Mouse (Mus musculus) G1E (cell line): ENCODE measurements at regions not wholly inside any gene's neighbourhood (a gene's known extent, or its start where the extent isn't known, plus 50 kb on each side); places are given as distances from the start of the nearest gene placed in this dataset.
A peak's percentile ranks its signal among the peaks of the same experiment; 100 is the strongest.

Experiments
- ATAC-seq: 2 replicates; pipeline ENCODE4 v1.8.0; 2016; ENCODE audit warnings: mild to moderate bottlenecking; ENCODE audit not compliant: insufficient number of reproducible peaks, poor library complexity, low FRiP score, severe bottlenecking; ENCODE audit errors: extremely low read depth
- DNase-seq: peaks from one replicate; pipeline ENCODE4 v3.0.0; 2012; ENCODE audit warnings: low spot score
- H3K27me3 ChIP-seq: 2 replicates; pipeline ENCODE4 v1.6.1; 2012; ENCODE audit warnings: mild to moderate bottlenecking, low read length, inconsistent platforms; ENCODE audit not compliant: insufficient read depth
- H3K36me3 ChIP-seq: replicated peaks from 2 replicates; pipeline ENCODE3; 2012; ENCODE audit warnings: mild to moderate bottlenecking, inconsistent platforms
- H3K4me1 ChIP-seq: 2 replicates; pipeline ENCODE4 v1.6.1; 2012; ENCODE audit warnings: low read depth, low read length, inconsistent platforms, mixed read lengths; ENCODE audit not compliant: insufficient read depth
- H3K4me3 ChIP-seq: 2 replicates; pipeline ENCODE4 v1.5.1; 2012; ENCODE audit warnings: low read depth, mild to moderate bottlenecking, inconsistent platforms, low read length, moderate library complexity, mixed read lengths
- H3K9me3 ChIP-seq: replicated peaks from 2 replicates; pipeline ENCODE4 v1.6.1; 2012; ENCODE audit warnings: inconsistent platforms
- CTCF ChIP-seq: IDR thresholded peaks from 2 replicates; pipeline ENCODE4 v1.5.1; 2012; ENCODE audit warnings: low read depth, low read length, inconsistent platforms, mixed read lengths
- GATA1 ChIP-seq: IDR thresholded peaks from 2 replicates; pipeline ENCODE4 v1.6.1; 2012; ENCODE audit warnings: borderline replicate concordance, low read length, inconsistent platforms, mixed read lengths
- GATA2 ChIP-seq: IDR thresholded peaks from 2 replicates; pipeline ENCODE4 v1.6.1; 2012; ENCODE audit warnings: low read depth, low read length, inconsistent platforms, borderline replicate concordance
- POLR2AphosphoS5 ChIP-seq: IDR thresholded peaks from 2 replicates; pipeline ENCODE4 v1.6.1; 2012; ENCODE audit warnings: low read depth, low read length, inconsistent platforms; ENCODE audit not compliant: insufficient replicate concordance
- TAL1 ChIP-seq: conservative IDR thresholded peaks from 2 replicates; pipeline ENCODE4 v1.6.1; 2012; ENCODE audit warnings: low read depth, low read length, inconsistent platforms, mixed read lengths

DNA sequence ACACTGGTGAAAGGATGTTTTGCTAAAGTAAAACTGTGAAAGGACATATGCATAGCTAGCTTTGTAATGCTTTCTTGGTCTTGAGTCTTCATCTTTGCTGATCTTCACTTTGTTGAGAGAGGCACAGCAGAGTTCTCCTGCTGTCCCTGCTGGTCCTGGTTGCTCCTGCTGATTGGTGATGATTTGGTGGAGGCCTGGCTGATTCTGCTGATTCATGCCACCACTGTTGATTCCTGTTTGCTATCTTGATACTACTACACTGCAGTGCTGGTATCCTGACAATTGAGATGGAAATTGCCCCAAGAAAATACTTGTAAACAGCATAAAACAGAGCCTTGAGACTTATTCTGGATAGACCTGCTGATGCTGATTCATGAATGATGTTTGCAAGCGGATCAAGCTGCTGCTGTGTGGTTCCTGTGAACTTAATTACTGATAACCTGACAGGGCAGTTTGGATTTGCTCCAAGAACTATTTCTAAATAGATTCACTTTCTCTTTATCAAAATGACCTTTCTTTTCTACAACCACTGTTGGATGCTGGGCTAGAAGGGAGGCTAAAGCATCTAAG, 1249.0 kb upstream of the Cited2 start:
- DNase-seq = no peak
- H3K36me3 ChIP-seq = no peaks in the 10 kb centered on the region
- H3K4me3 ChIP-seq = no peak overlapping the region
- peak; percentile 74 for ATAC-seq
- H3K4me1 ChIP-seq = peaks cover 6% of the 10 kb centered on the region
- TF ChIP-seq POLR2AphosphoS5 = no peak
- no peak for TF ChIP-seq GATA2
- no peak for TF ChIP-seq TAL1
- no peak for TF ChIP-seq CTCF
- TF ChIP-seq GATA1 = no peak
- no peaks in the 10 kb centered on the region for H3K27me3 ChIP-seq
- no peaks in the 10 kb centered on the region for H3K9me3 ChIP-seq

DNA sequence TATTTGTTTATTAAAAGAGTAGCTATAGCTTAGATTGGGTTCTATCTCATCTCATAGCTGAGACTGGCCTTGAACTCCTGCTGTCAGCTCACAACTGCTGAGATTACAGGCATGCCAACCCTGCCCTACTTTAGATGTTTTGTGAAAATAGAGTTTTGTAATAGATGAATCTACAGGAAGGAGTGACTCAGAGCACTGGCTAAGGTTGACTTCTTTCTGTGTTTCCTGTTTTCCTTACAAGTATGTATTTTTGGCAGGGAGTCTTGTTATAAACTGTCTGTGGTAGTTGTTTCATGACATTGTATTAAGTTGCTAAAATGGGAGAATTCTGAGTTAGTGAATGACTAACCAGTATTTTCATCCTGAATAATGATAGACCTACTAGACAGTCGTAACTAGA, 1224.4 kb upstream of the Cited2 start:
- Histone ChIP-seq H3K4me3 (no peak overlapping the region), H3K36me3 (no peaks in the 10 kb centered on the region), H3K27me3 (no peaks in the 10 kb centered on the region), H3K4me1 (no peaks in the 10 kb centered on the region), H3K9me3 (no peaks in the 10 kb centered on the region)
- ATAC-seq (no peak), DNase-seq (no peak)
- no peak for TF ChIP-seq TAL1
- TF ChIP-seq GATA1 = no peak
- no peak for TF ChIP-seq GATA2
- no peak for TF ChIP-seq POLR2AphosphoS5
- TF ChIP-seq CTCF = no peak

GRCm38 (mm10) chr10:16507681-16508080, 1215.3 kb upstream of the Cited2 start:
- no peaks in the 10 kb centered on the region for H3K36me3 ChIP-seq
- no peak for DNase-seq
- no peaks in the 10 kb centered on the region for H3K9me3 ChIP-seq
- no peak for ATAC-seq
- TF ChIP-seq POLR2AphosphoS5 = no peak
- TF ChIP-seq CTCF = no peak
- no peak for TF ChIP-seq GATA1
- no peak for TF ChIP-seq TAL1
- TF ChIP-seq GATA2 = no peak
- no peaks in the 10 kb centered on the region for H3K4me1 ChIP-seq
- no peak overlapping the region for H3K4me3 ChIP-seq
- H3K27me3 ChIP-seq = no peaks in the 10 kb centered on the region

DNA sequence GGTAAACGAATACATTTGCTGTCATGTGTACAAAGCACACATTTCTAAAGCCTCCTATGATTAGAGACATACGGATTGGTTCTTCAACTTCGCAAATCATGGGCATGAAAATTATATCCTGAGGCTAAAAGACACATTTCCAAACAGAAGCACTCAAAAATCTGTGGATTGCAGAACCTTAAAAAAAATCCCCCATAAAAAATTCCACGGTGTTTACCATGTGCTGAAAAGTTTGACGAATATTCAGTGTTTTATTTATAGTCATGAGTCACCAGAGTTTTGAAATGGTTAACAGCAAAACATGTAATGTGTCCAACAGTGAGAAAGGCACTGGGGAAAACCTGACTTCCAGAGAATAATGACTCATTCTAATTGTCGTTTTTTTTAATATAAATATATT, 1214.9 kb upstream of the Cited2 start:
- DNase-seq = no peak
- no peaks in the 10 kb centered on the region for H3K4me1 ChIP-seq
- no peak overlapping the region for H3K4me3 ChIP-seq
- H3K27me3 ChIP-seq = no peaks in the 10 kb centered on the region
- H3K9me3 ChIP-seq = no peaks in the 10 kb centered on the region
- TF ChIP-seq POLR2AphosphoS5 = no peak
- no peak for TF ChIP-seq CTCF
- TF ChIP-seq GATA2 = no peak
- TF ChIP-seq TAL1 = no peak
- no peak for TF ChIP-seq GATA1
- no peak for ATAC-seq
- H3K36me3 ChIP-seq = no peaks in the 10 kb centered on the region

DNA sequence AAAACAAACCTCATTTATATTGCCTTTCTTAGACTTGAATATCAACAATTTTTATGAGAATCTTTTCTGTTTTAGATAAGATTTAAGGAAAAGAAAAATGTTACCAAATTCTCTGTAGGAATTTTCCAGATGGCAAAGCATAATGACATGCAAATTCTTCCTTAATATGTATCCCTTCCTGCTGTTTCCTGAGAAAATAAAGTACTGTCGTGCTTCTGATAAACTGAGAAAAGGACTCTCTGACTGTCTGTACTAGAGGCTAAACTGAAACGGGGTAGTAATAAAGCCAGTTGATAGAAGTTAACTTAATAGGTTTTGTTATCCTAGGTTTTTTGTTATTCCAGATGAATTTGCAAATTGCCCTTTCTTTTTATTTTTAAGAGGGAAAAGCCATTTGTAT, 1208.4 kb upstream of the Cited2 start:
- Histone ChIP-seq H3K36me3 (no peaks in the 10 kb centered on the region), H3K9me3 (no peaks in the 10 kb centered on the region), H3K4me1 (no peaks in the 10 kb centered on the region), H3K27me3 (no peaks in the 10 kb centered on the region), H3K4me3 (no peak overlapping the region)
- ATAC-seq = no peak
- TF ChIP-seq POLR2AphosphoS5 = no peak
- no peak for TF ChIP-seq GATA1
- no peak for TF ChIP-seq GATA2
- TF ChIP-seq TAL1 = no peak
- no peak for TF ChIP-seq CTCF
- DNase-seq = no peak

DNA sequence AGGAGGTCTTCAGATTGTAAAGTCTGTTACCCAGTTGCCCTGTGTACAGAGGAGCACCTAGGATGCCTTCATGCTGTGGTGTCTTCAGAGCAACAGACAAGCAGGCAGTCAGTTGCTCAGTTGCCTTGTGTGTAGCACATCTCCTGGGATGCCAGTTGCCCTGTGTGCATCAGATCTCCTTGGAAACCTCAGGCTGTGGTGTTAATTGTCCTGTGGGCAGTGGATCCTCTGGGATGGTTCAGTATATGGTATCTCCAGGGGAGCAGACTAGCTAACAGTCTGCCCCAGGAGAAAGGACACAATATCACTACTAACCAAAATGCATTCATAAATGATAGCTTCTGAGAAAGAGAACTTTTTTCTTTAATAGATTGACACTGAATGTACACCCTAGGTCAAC, 1201.1 kb upstream of the Cited2 start:
- Histone ChIP-seq H3K36me3 (no peaks in the 10 kb centered on the region), H3K9me3 (no peaks in the 10 kb centered on the region), H3K4me1 (no peaks in the 10 kb centered on the region), H3K4me3 (no peak overlapping the region), H3K27me3 (no peaks in the 10 kb centered on the region)
- ATAC-seq = no peak
- DNase-seq = no peak
- TF ChIP-seq GATA2 (no peak), POLR2AphosphoS5 (no peak), CTCF (no peak), GATA1 (no peak), TAL1 (no peak)

GRCm38 (mm10) chr10:16524101-16524500, 1198.9 kb upstream of the Cited2 start:
- H3K9me3 ChIP-seq = no peaks in the 10 kb centered on the region
- no peak overlapping the region for H3K4me3 ChIP-seq
- H3K36me3 ChIP-seq = no peaks in the 10 kb centered on the region
- H3K4me1 ChIP-seq = no peaks in the 10 kb centered on the region
- TF ChIP-seq GATA2 (no peak), GATA1 (no peak), TAL1 (no peak), CTCF (no peak), POLR2AphosphoS5 (no peak)
- ATAC-seq (no peak), DNase-seq (no peak)
- H3K27me3 ChIP-seq = no peaks in the 10 kb centered on the region
